Mouse (Mus musculus) liver, embryonic 13.5 days (tissue): ENCODE measurements around the gene Ntsr1. TPM values are rescaled to one million over a fixed set of nuclear protein-coding genes. Genes with fewer than 3 reads are reported as not detected.

Source experiments
- ATAC-seq: fragments of 200-750 bp; cut with Nextera tagmentation; 2 replicates; pipeline ENCODE4 v1.8.0; 2017; ENCODE audit warnings: low read depth, mild to moderate bottlenecking, moderate number of reproducible peaks, moderate library complexity
- DNase-seq: peaks from one replicate; pipeline ENCODE4 v3.0.0; 2022
- H3K27ac ChIP-seq: fragments of 300-500 bp; sonication (generic); 2 replicates; pipeline ENCODE4 v1.5.1; 2015; ENCODE audit warnings: moderate library complexity, mild to moderate bottlenecking, inconsistent platforms
- H3K27me3 ChIP-seq: fragments of 300-500 bp; sonication (generic); 2 replicates; pipeline ENCODE4 v1.6.1; 2015; ENCODE audit warnings: mild to moderate bottlenecking, inconsistent platforms
- H3K36me3 ChIP-seq: fragments of 300-500 bp; sonication (generic); 2 replicates; pipeline ENCODE4 v1.6.1; 2015; ENCODE audit warnings: mild to moderate bottlenecking, inconsistent platforms
- H3K4me1 ChIP-seq: fragments of 300-500 bp; sonication (generic); replicated peaks from 2 replicates; pipeline ENCODE4 v1.6.1; 2015; ENCODE audit warnings: inconsistent platforms
- H3K4me2 ChIP-seq: fragments of 300-500 bp; sonication (generic); 2 replicates; pipeline ENCODE4 v1.6.1; 2015; ENCODE audit warnings: inconsistent platforms, mild to moderate bottlenecking, moderate library complexity
- H3K4me3 ChIP-seq: fragments of 300-500 bp; sonication (generic); replicated peaks from 2 replicates; pipeline ENCODE4 v1.5.1; 2015; ENCODE audit warnings: mild to moderate bottlenecking, inconsistent platforms
- H3K9ac ChIP-seq: fragments of 300-500 bp; sonication (generic); 2 replicates; pipeline ENCODE4 v1.6.1; 2015; ENCODE audit warnings: mild to moderate bottlenecking, inconsistent platforms
- H3K9me3 ChIP-seq: fragments of 300-500 bp; sonication (generic); replicated peaks from 2 replicates; pipeline ENCODE4 v1.6.1; 2016; ENCODE audit warnings: inconsistent platforms
- WGBS: fragments of 180-500 bp; shearing (Covaris S2); methylation state at CpG from one replicate; pipeline ENCODE4 v1.1.7; 2015; ENCODE audit not compliant: insufficient replicate concordance; 5-methylcytosine and 5-hydroxymethylcytosine counted together
- polyA plus RNA-seq: library from polyadenylated mRNA; unstranded; fragments of >200 nt; fragmentation: Nextera tagmentation; extraction: Ambion mirVana; gene quantifications from 2 replicates; pipeline ENCODE4 v1.2.1, GENCODE M21; 2015

Ntsr1 gene
- polyA plus RNA-seq, 1 experiment from 2014 or later: 0.08 TPM

GRCm38 (mm10) chr2:180563296-180563695 is 63.5 kb downstream of the Ntsr1 start:
- Histone ChIP-seq H3K9ac (no peak overlapping the region), H3K27ac (no peak overlapping the region), H3K4me1 (no peaks in the 10 kb centered on the region), H3K9me3 (no peaks in the 10 kb centered on the region), H3K27me3 (no peaks in the 10 kb centered on the region), H3K4me2 (no peak overlapping the region), H3K4me3 (no peak overlapping the region), H3K36me3 (no peaks in the 10 kb centered on the region)
- no peak for DNase-seq
- ATAC-seq: no peak
- WGBS: 55% methylated on average over 6 of the region's 6 CpGs

- DNase-seq (no peak), ATAC-seq (no peak)
- Histone ChIP-seq H3K9me3 (no peaks in the 10 kb centered on the region), H3K4me2 (no peak overlapping the region), H3K4me1 (no peaks in the 10 kb centered on the region), H3K9ac (no peak overlapping the region), H3K27me3 (no peaks in the 10 kb centered on the region), H3K27ac (no peak overlapping the region), H3K4me3 (no peak overlapping the region), H3K36me3 (no peaks in the 10 kb centered on the region)
- 49% methylated on average over 5 of the region's 5 CpGs for WGBS
Observed at GRCm38 (mm10) chr2:180563841-180564240, 64.1 kb downstream of the Ntsr1 start.

GRCm38 (mm10) chr2:180566240-180566913 is 66.6 kb downstream of the Ntsr1 start:
- no peak overlapping the region for H3K27ac ChIP-seq
- no peaks in the 10 kb centered on the region for H3K4me1 ChIP-seq
- ATAC-seq (no peak), DNase-seq (peak; percentile 32)
- H3K4me3 ChIP-seq: no peak overlapping the region
- H3K36me3 ChIP-seq: no peaks in the 10 kb centered on the region
- no peak overlapping the region for H3K9ac ChIP-seq
- H3K27me3 ChIP-seq: no peaks in the 10 kb centered on the region; the same call in 1 of the 2 replicates
- H3K9me3 ChIP-seq: no peaks in the 10 kb centered on the region
- 32% methylated on average over 13 of the region's 13 CpGs for WGBS
- H3K4me2 ChIP-seq: no peak overlapping the region

GRCm38 (mm10) chr2:180569028-180569643 is 69.4 kb downstream of the Ntsr1 start:
- DNase-seq (no peak), ATAC-seq (no peak)
- no peak overlapping the region for H3K4me2 ChIP-seq
- H3K9ac ChIP-seq: no peak overlapping the region
- H3K27me3 ChIP-seq: peaks cover 3% of the 10 kb centered on the region
- no peaks in the 10 kb centered on the region for H3K9me3 ChIP-seq
- H3K36me3 ChIP-seq: no peaks in the 10 kb centered on the region
- H3K4me3 ChIP-seq: no peak overlapping the region
- no peak overlapping the region for H3K27ac ChIP-seq
- H3K4me1 ChIP-seq: no peaks in the 10 kb centered on the region
- WGBS: 28% methylated on average over 3 of the region's 3 CpGs

- ATAC-seq (no peak), DNase-seq (no peak)
- Histone ChIP-seq H3K4me1 (peaks cover 2% of the 10 kb centered on the region; the same call in 1 of the 2 replicates), H3K27ac (no peak overlapping the region), H3K4me2 (no peak overlapping the region), H3K4me3 (no peak overlapping the region), H3K36me3 (no peaks in the 10 kb centered on the region), H3K9ac (no peak overlapping the region), H3K9me3 (no peaks in the 10 kb centered on the region), H3K27me3 (peaks cover 3% of the 10 kb centered on the region)
- 29% methylated on average over 4 of the region's 4 CpGs for WGBS
Observed at GRCm38 (mm10) chr2:180576482-180576881, 76.7 kb downstream of the Ntsr1 start.

- H3K27me3 ChIP-seq: no peaks in the 10 kb centered on the region
- H3K36me3 ChIP-seq: no peaks in the 10 kb centered on the region
- no peaks in the 10 kb centered on the region for H3K9me3 ChIP-seq
- ATAC-seq (no peak), DNase-seq (peak; percentile 45)
- no peak overlapping the region for H3K4me3 ChIP-seq
- no peak overlapping the region for H3K4me2 ChIP-seq
- 8% methylated on average over 3 of the region's 3 CpGs for WGBS
- H3K27ac ChIP-seq: no peak overlapping the region
- no peak overlapping the region for H3K9ac ChIP-seq
- H3K4me1 ChIP-seq: peaks cover 17% of the 10 kb centered on the region
Observed at GRCm38 (mm10) chr2:180578686-180579085, 78.9 kb downstream of the Ntsr1 start.

- DNase-seq: no peak
- no peaks in the 10 kb centered on the region for H3K9me3 ChIP-seq
- 68% methylated on average over 3 of the region's 3 CpGs for WGBS
- peak within 1 kb of the TSS; percentile 93; the same call in 1 of the 2 replicates for H3K4me2 ChIP-seq
- H3K4me1 ChIP-seq: peaks cover 23% of the 10 kb centered on the region
- H3K36me3 ChIP-seq: peaks cover 15% of the 10 kb centered on the region
- peak within 1 kb of the TSS; percentile 86; the same call in 1 of the 2 replicates for H3K4me3 ChIP-seq
- no peak within 1 kb of the TSS for H3K27ac ChIP-seq
- no peak within 1 kb of the TSS for H3K9ac ChIP-seq
- ATAC-seq: no peak
- no peaks in the 10 kb centered on the region for H3K27me3 ChIP-seq
Observed at GRCm38 (mm10) chr2:180581002-180581401, 81.2 kb downstream of the Ntsr1 start, which contains the start of gene Mrgbp. Gene Mrgbp, plus strand, starts transcription at chr2:180581304.

- peak overlapping the region; percentile 93 for H3K4me2 ChIP-seq
- WGBS: under 1% methylated on average over 57 of the region's 57 CpGs
- ATAC-seq: peak; percentile 85
- peak overlapping the region; percentile 86 for H3K4me3 ChIP-seq
- DNase-seq: peak; percentile 94
- H3K36me3 ChIP-seq: peaks cover 23% of the 10 kb centered on the region
- peak overlapping the region; percentile 93 for H3K9ac ChIP-seq
- H3K27me3 ChIP-seq: no peaks in the 10 kb centered on the region
- H3K4me1 ChIP-seq: peaks cover 23% of the 10 kb centered on the region
- H3K27ac ChIP-seq: peak overlapping the region; percentile 80
- no peaks in the 10 kb centered on the region for H3K9me3 ChIP-seq
Observed at GRCm38 (mm10) chr2:180582481-180583153, 82.8 kb downstream of the Ntsr1 start.

- ATAC-seq (peak; percentile 21; the same call in 1 of the 2 replicates), DNase-seq (no peak)
- WGBS: 18% methylated on average over 7 of the region's 7 CpGs
Observed at GRCm38 (mm10) chr2:180583154-180583507, 83.4 kb downstream of the Ntsr1 start.

GRCm38 (mm10) chr2:180588736-180589122 is 89.0 kb downstream of the Ntsr1 start:
- ATAC-seq: peak; percentile 11
- H3K9ac ChIP-seq: peak overlapping the region; percentile 93
- H3K4me1 ChIP-seq: peaks cover 30% of the 10 kb centered on the region
- H3K36me3 ChIP-seq: peaks cover 53% of the 10 kb centered on the region
- peak overlapping the region; percentile 90 for H3K4me2 ChIP-seq
- WGBS: 40% methylated on average over 6 of the region's 6 CpGs
- peak overlapping the region; percentile 96 for H3K4me3 ChIP-seq
- no peaks in the 10 kb centered on the region for H3K27me3 ChIP-seq
- no peaks in the 10 kb centered on the region for H3K9me3 ChIP-seq
- H3K27ac ChIP-seq: peak overlapping the region; percentile 78
- no peak for DNase-seq

More at GRCm38 (mm10) chr2:180583154-180583507, 83.4 kb downstream of the Ntsr1 start:
- H3K4me1 ChIP-seq: peaks cover 23% of the 10 kb centered on the region
- peak overlapping the region; percentile 86 for H3K4me3 ChIP-seq
- no peaks in the 10 kb centered on the region for H3K9me3 ChIP-seq
- peak overlapping the region; percentile 93 for H3K9ac ChIP-seq
- peaks cover 23% of the 10 kb centered on the region for H3K36me3 ChIP-seq
- peak overlapping the region; percentile 80 for H3K27ac ChIP-seq
- no peaks in the 10 kb centered on the region for H3K27me3 ChIP-seq
- peak overlapping the region; percentile 93 for H3K4me2 ChIP-seq

GRCm38 (mm10) chr2:180589123-180589831 is 89.5 kb downstream of the Ntsr1 start, which contains the start of gene Ogfr:
Gene Ogfr, plus strand, starts transcription at chr2:180589245.
- peaks cover 59% of the 10 kb centered on the region for H3K36me3 ChIP-seq
- H3K4me2 ChIP-seq: peak within 1 kb of the TSS; percentile 90
- DNase-seq (peak; percentile 71), ATAC-seq (peak; percentile 87)
- H3K4me3 ChIP-seq: peak within 1 kb of the TSS; percentile 96
- no peaks in the 10 kb centered on the region for H3K9me3 ChIP-seq
- H3K27ac ChIP-seq: peak within 1 kb of the TSS; percentile 78
- WGBS: under 1% methylated on average over 67 of the region's 67 CpGs
- peak within 1 kb of the TSS; percentile 93 for H3K9ac ChIP-seq
- peaks cover 25% of the 10 kb centered on the region for H3K4me1 ChIP-seq
- no peaks in the 10 kb centered on the region for H3K27me3 ChIP-seq
